Mouse (Mus musculus): Measurements from ENCODE around the gene Olfr667. TPM values are rescaled to one million over a fixed set of nuclear protein-coding genes. Genes with fewer than 3 reads are reported as not detected.
"Not testable (repeated sequence)": the region's sequence is repeated elsewhere in the genome, so short reads cannot be mapped to it uniquely, and the experiment has no call there.

Olfr667 gene
- total RNA-seq (2021) = not detected
- long read RNA-seq = 0 reads

DNA sequence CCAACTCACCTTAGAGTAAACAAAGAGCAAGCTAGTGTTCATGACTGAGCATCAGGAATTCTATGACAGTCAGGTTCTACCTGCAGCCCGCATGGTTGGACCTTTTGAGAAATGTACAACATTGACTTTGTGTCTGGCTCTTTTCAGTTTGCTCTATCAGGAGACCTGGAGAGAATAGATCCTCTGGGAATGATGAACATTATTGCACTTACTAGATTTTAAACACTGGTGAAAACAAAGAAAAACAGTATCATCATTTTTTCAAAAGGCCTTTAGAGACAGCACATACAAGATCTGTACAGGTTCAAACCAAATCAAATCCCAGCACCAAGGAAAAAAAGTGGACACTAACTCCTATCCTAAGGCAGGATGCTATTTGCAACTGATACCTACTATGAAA, at the start of gene Olfr667:
Gene Olfr667, minus strand, starts transcription at position 101 of the 400 bp plus-strand sequence.
- no peak for DNase-seq (ENCODE audit: low spot score in 2 of 2)

DNA sequence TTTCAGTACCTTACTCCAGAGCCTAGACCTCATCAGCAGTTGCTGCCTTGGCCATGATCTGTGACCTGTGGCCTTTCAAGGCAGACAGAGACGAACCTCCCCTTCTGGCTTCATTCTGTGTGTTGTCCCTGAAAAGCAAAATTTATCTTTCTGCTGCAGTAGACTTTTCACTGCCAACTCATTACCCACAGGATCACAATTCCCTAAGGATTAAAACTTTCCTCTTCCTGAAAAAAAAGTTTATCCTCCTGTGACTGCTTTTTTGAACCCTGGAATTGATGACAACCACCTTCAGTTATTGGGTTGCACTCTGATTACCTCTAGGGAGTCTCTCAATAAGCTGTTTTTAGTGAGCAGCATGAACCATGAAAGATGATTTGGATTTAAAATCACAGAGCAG, 41.2 kb upstream of the Olfr667 start, which contains the start of gene Olfr670:
Gene Olfr670, minus strand, starts transcription at position 101 of the 400 bp plus-strand sequence.
- DNase-seq (ENCODE audit: low spot score in 2 of 2) = no peak

DNA sequence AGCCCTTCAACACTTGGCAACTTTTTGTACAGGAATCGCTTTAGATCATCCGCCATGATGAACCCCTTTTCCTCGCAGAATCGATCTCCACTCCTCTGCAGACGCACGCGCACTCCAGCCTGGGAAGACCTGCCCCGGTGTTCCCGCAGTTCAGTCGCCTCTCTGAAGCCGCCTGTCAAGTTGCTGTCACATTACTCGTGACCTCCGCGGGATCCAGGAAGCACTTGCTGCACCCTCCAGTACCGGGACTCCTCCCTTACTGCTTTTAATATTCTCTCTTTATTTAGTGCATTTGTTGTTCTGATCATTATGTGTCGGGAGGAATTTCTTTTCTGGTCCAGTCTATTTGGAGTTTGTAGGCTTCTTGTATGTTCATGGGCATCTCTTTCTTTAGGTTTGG, 29.0 kb upstream of the Olfr667 start:
- DNase-seq (ENCODE audit: low spot score in 2 of 2) = not testable (repeated sequence)

DNA sequence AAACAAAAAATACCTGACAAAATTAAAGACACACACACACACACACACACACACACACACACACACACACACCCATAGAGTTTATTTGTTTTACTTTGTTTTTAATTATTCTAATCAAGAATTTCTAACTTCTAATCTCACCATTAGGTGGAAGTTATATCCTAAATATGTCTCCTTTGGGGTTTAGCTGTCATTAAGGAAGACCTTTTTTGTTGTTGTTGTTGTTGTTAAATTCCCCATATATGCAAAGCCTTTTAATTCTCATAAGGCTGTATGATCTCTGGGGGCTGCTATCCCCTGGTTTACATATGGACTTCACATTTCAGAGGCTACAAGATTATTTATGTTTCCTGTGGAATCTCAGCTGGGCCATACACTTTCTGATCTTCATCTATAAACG, 12.7 kb upstream of the Olfr667 start, which contains the start of gene Olfr669:
Gene Olfr669, plus strand, starts transcription at position 301 of the 400 bp plus-strand sequence.
- DNase-seq (ENCODE audit: low spot score in 2 of 2) = no peak

DNA sequence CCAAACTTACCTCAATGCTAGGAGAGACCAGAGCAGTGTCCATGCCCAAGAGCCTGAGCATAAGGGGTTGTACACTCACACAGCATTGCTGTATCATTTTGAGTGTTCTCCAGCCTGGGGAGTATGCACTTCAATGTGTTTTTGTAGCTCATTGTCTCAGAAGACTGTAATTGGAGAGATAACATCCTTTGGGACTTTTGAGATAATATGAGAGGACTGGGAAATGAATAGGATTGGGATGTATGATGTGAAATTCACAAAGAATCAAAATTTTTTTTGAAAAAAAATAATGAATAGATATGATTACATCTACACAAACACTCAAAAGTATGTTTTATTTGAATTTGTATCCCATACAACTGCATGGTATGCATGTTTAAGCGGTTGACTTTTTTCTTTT, 6.7 kb upstream of the Olfr667 start, which contains the start of gene Olfr668:
Gene Olfr668, minus strand, starts transcription at position 101 of the 400 bp plus-strand sequence.
- DNase-seq (ENCODE audit: low spot score in 2 of 2) = no peak

DNA sequence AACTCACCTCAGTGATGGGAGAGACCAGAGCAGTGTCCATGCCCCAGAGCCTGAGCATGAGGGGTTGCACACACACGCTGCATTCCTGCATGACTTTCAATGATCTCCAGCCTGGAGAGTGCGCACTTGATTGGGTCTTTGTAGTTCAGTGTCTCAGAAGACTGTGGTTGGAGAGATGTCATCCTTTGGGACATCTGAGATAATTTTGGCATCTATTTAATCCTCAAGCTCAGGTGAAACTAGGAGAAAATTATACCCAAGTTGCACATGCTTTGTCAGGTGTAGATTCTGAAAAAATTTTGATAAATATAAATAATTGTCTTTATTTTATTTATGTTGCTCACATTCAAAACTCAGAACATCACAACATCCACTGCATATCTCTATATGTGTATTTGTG, 25.4 kb downstream of the Olfr667 start, which contains the start of gene Olfr666:
Gene Olfr666, minus strand, starts transcription at position 101 of the 400 bp plus-strand sequence.
- no peak for DNase-seq (ENCODE audit: low spot score in 2 of 2)

GRCm38 (mm10) chr7:104877731-104878130, 43.6 kb downstream of the Olfr667 start, which contains the start of gene Olfr665:
TSS of gene Olfr665 (plus strand) at chr7:104878031.
- no peak for DNase-seq (ENCODE audit: low spot score in 2 of 2)

Other genes with a start within 250 kb of the Olfr667 start
- gene Olfr661, start 235.0 kb downstream of the Olfr667 start, total RNA-seq (2021) = not detected
- gene Usp17le, start 144.0 kb downstream of the Olfr667 start, total RNA-seq (2021) = not detected
- gene Usp17lb, start 78.9 kb downstream of the Olfr667 start, total RNA-seq (2021) = not detected
- not detected for gene Usp17la, start 64.5 kb downstream of the Olfr667 start, total RNA-seq (2021)
- gene Olfr665, start 43.5 kb downstream of the Olfr667 start, total RNA-seq (2021) = not detected
- not detected for gene Olfr666, start 25.5 kb downstream of the Olfr667 start, total RNA-seq (2021)
- not detected for gene Olfr668, start 6.6 kb upstream of the Olfr667 start, total RNA-seq (2021)
- gene Olfr669, start 12.8 kb upstream of the Olfr667 start, total RNA-seq (2021) = not detected
- gene Olfr670, start 41.1 kb upstream of the Olfr667 start, total RNA-seq (2021) = not detected
- gene Olfr671, start 57.6 kb upstream of the Olfr667 start, total RNA-seq (2021) = not detected
- not detected for gene Olfr672, start 80.5 kb upstream of the Olfr667 start, total RNA-seq (2021)
- not detected for gene Olfr675, start 107.0 kb upstream of the Olfr667 start, total RNA-seq (2021)
- not detected for gene Olfr676, start 111.2 kb upstream of the Olfr667 start, total RNA-seq (2021)
- not detected for gene Olfr677, start 129.9 kb upstream of the Olfr667 start, total RNA-seq (2021)
- not detected for gene Olfr678, start 143.0 kb upstream of the Olfr667 start, total RNA-seq (2021)
- not detected for gene Olfr679, start 159.7 kb upstream of the Olfr667 start, total RNA-seq (2021)
- gene Olfr680-ps1, start 171.3 kb upstream of the Olfr667 start, total RNA-seq (2021) = not detected
- gene Olfr681, start 195.4 kb upstream of the Olfr667 start, total RNA-seq (2021) = not detected
- gene Olfr683, start 225.5 kb upstream of the Olfr667 start, total RNA-seq (2021) = not detected
- gene Olfr684, start 242.2 kb upstream of the Olfr667 start, total RNA-seq (2021) = not detected

Data from layer of hippocampus, adult 18-20 months (tissue).